Mouse (Mus musculus) neutrophil, adult 5-6 weeks (primary cell): ENCODE results near the gene Chil4. TPM values are rescaled to one million over a fixed set of nuclear protein-coding genes. Genes with fewer than 3 reads are reported as not detected.
A peak's percentile ranks its signal among the peaks of the same experiment; 100 is the strongest.
"Not testable (repeated sequence)": the region's sequence is repeated elsewhere in the genome, so short reads cannot be mapped to it uniquely, and the experiment has no call there.

Source experiments
- ATAC-seq: fragments of 151-379, 151-347 bp; 2 replicates; pipeline ENCODE4 v1.8.0; 2017; ENCODE audit warnings: mild to moderate bottlenecking, moderate TSS enrichment; ENCODE audit not compliant: insufficient number of reproducible peaks, poor library complexity, low FRiP score, severe bottlenecking; ENCODE audit errors: extremely low read depth
- total RNA-seq: library from RNA; stranded (forward); fragments of 200-1000 nt; gene quantifications from 2 replicates; pipeline ENCODE4 v1.2.3, GENCODE M21; 2017

Gene Chil4
- total RNA-seq, 1 experiment from 2014 or later = not detected

GRCm38 (mm10) chr3:106172506-106172905, 46.8 kb downstream of the Chil4 start:
- ATAC-seq = not testable (repeated sequence)

- peak; percentile 54; the same call in 1 of the 2 replicates for ATAC-seq
Measured at GRCm38 (mm10) chr3:106171135-106171731, 48.1 kb downstream of the Chil4 start.

GRCm38 (mm10) chr3:106170522-106171053, 48.7 kb downstream of the Chil4 start:
- no peak for ATAC-seq

- ATAC-seq = no peak
Measured at GRCm38 (mm10) chr3:106167464-106167863, 51.8 kb downstream of the Chil4 start, which contains the start of gene Chil3. Chil3 (minus strand) TSS chr3:106167564.

GRCm38 (mm10) chr3:106154413-106154812, 64.9 kb downstream of the Chil4 start:
- ATAC-seq = no peak

Other genes starting within 250 kb of the Chil4 start
- gene Ovgp1, start 245.8 kb downstream of the Chil4 start, total RNA-seq = 34.3 and 38.4 TPM in 2 replicates
- 1.7 TPM in 1 of 2 replicates, not detected in the other for gene Pifo, start 204.9 kb downstream of the Chil4 start, total RNA-seq
- gene Chil5, start 186.7 kb downstream of the Chil4 start, total RNA-seq = 0.74 and 2.9 TPM in 2 replicates
- not detected in 2 replicates for gene Chia1, start 106.3 kb downstream of the Chil4 start, total RNA-seq
- 27.5 and 33.9 TPM in 2 replicates for gene Chil3, start 51.9 kb downstream of the Chil4 start, total RNA-seq
- gene Chil6, start 186.7 kb upstream of the Chil4 start, total RNA-seq = not detected in 2 replicates